Mouse (Mus musculus) left cerebral cortex, adult 2 months (tissue): ENCODE measurements around the gene Srgap2. TPM values are rescaled to one million over a fixed set of nuclear protein-coding genes. Genes with fewer than 3 reads are reported as not detected.

Experiments
- DNase-seq, 2 experiments: peaks; one replicate each; pipeline ENCODE4 v3.0.0; 2021 to 2022; ENCODE audit warnings: low spot score in 2 of 2, mixed read lengths in 1 of 2; ENCODE audit errors: extremely low spot score in 1 of 2
- H3K27ac ChIP-seq: fragments of 200-600 bp; 2 replicates; pipeline ENCODE4 v1.8.1; 2022
- H3K4me3 ChIP-seq: fragments of 200-600 bp; 2 replicates; pipeline ENCODE4 v1.8.1; 2022
- CTCF ChIP-seq: fragments of 200-600 bp; IDR thresholded peaks from 2 replicates; pipeline ENCODE4 v1.8.1; 2022; ENCODE audit warnings: antibody characterized with exemption, mild to moderate bottlenecking, moderate library complexity
- intact Hi-C: fragments of 180-260 bp; cut with DNase I; formaldehyde crosslinking; loops from one replicate; pipeline ENCODE4 v1.15.1; 2025
- total RNA-seq, 2 experiments: library from RNA; stranded (reverse); gene quantifications; 2 replicates each; pipeline ENCODE4 v1.2.3; 2021

Gene Srgap2
- total RNA-seq, 2 experiments from 2014 or later = 86.4 to 89.3 TPM

- no peak overlapping the region for H3K27ac ChIP-seq
- H3K4me3 ChIP-seq = no peak overlapping the region
- intact Hi-C loops = no loop called here
- DNase-seq = no peak
- no peak for TF ChIP-seq CTCF
Measured at GRCm38 (mm10) chr1:131460914-131461530, 66.1 kb downstream of the Srgap2 start.

- H3K4me3 ChIP-seq = no peak overlapping the region
- H3K27ac ChIP-seq = no peak overlapping the region
- no peak for TF ChIP-seq CTCF
- no peak for DNase-seq
- intact Hi-C loops = no loop called here
Measured at GRCm38 (mm10) chr1:131455355-131455890, 71.7 kb downstream of the Srgap2 start.

GRCm38 (mm10) chr1:131454386-131454785 is 72.8 kb downstream of the Srgap2 start:
- Histone ChIP-seq H3K27ac (no peak overlapping the region), H3K4me3 (no peak overlapping the region)
- intact Hi-C loops = no loop called here
- TF ChIP-seq CTCF = no peak
- DNase-seq = no peak

GRCm38 (mm10) chr1:131453335-131453734 is 73.8 kb downstream of the Srgap2 start:
- H3K27ac ChIP-seq = no peak overlapping the region; the same call in 1 of the 2 replicates
- TF ChIP-seq CTCF = no peak
- intact Hi-C loops = no loop called here
- no peak overlapping the region for H3K4me3 ChIP-seq
- no peak for DNase-seq

- intact Hi-C loops = no loop called here
- peak overlapping the region; percentile 38; the same call in 1 of the 2 replicates for H3K27ac ChIP-seq
- no peak for DNase-seq
- no peak for TF ChIP-seq CTCF
- H3K4me3 ChIP-seq = no peak overlapping the region
Measured at GRCm38 (mm10) chr1:131448373-131448772, 78.8 kb downstream of the Srgap2 start.

- no peak for DNase-seq
- Histone ChIP-seq H3K4me3 (no peak overlapping the region), H3K27ac (no peak overlapping the region)
- no peak for TF ChIP-seq CTCF
- intact Hi-C loops = no loop called here
Measured at GRCm38 (mm10) chr1:131447333-131447732, 79.8 kb downstream of the Srgap2 start.

- no peak overlapping the region for H3K27ac ChIP-seq
- intact Hi-C loops = no loop called here
- TF ChIP-seq CTCF = no peak
- H3K4me3 ChIP-seq = no peak overlapping the region
- no peak for DNase-seq
Measured at GRCm38 (mm10) chr1:131446577-131446976, 80.6 kb downstream of the Srgap2 start.

- TF ChIP-seq CTCF = no peak
- DNase-seq = no peak
- intact Hi-C loops = no loop called here
- Histone ChIP-seq H3K27ac (peak overlapping the region; percentile 9; the same call in 1 of the 2 replicates), H3K4me3 (no peak overlapping the region)
Measured at GRCm38 (mm10) chr1:131438556-131438955, 88.6 kb downstream of the Srgap2 start.

GRCm38 (mm10) chr1:131437975-131438374 is 89.2 kb downstream of the Srgap2 start:
- Histone ChIP-seq H3K27ac (peak overlapping the region; percentile 9; the same call in 1 of the 2 replicates), H3K4me3 (no peak overlapping the region)
- no peak for TF ChIP-seq CTCF
- intact Hi-C loops = no loop called here
- no peak for DNase-seq

GRCm38 (mm10) chr1:131436609-131437008 is 90.5 kb downstream of the Srgap2 start:
- TF ChIP-seq CTCF = no peak

GRCm38 (mm10) chr1:131431456-131432246 is 95.5 kb downstream of the Srgap2 start:
- peak overlapping the region; percentile 37 for H3K27ac ChIP-seq
- no peak overlapping the region for H3K4me3 ChIP-seq
- peak; percentile 46 to 61 for DNase-seq
- intact Hi-C loops = loop anchor here (2.0 kb wide), 1 partner anchor 95 kb away; the partner anchor contains the start of genes Fam72a and Srgap2
- no peak for TF ChIP-seq CTCF

More at GRCm38 (mm10) chr1:131436609-131437008, 90.5 kb downstream of the Srgap2 start:
- no peak for DNase-seq
- peak overlapping the region; percentile 36; the same call in 1 of the 2 replicates for H3K27ac ChIP-seq
- intact Hi-C loops = no loop called here
- no peak overlapping the region for H3K4me3 ChIP-seq
